In the genomic region with DNA sequence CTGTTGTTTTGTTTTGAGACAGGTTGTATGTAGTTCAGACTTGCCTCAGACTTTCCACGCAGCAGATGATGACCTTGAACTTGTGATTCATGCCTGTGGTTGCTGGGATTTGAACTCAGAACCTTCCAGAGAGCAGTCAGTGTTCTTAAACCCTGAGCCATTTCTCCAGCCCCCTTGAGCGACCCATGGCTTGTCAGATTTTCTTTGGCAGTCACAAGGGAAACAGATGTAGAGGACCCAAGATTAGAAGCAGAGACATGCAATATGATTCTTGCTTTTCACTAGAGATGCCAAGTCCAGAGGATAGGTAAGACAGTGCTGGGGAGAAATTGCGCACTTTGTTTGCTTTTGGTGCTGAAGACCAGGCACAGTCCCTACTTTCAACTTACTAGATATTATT, we compare ENCODE assay signal across 8 mouse cellular contexts. TPM values are rescaled to one million over a fixed set of nuclear protein-coding genes. Genes with fewer than 3 reads are reported as not detected.
DNase-seq lines count a peak whose midpoint lies in the region; ATAC-seq and TF ChIP-seq lines count a peak whose summit lies in the region.

Gene Cenpt (minus strand): TSS at position 101 of the 400 bp plus-strand sequence.

- H3K4me3 ChIP-seq in layer of hippocampus, adult 2 months: peak within 1 kb of the TSS; percentile 93; the same call in 1 of the 2 replicates
- H3K4me3 ChIP-seq in cortical plate, adult 2 months (ENCODE audit: insufficient read depth, low read length): no peak within 1 kb of the TSS; the same call in 1 of the 2 replicates
- H3K4me3 ChIP-seq in hindbrain, embryonic 10.5 days: peak within 1 kb of the TSS; percentile 84; the same call in 1 of the 2 replicates
- peak within 1 kb of the TSS; percentile 72 for H3K4me3 ChIP-seq in liver, embryonic 12.5 days

- TF ChIP-seq CTCF in layer of hippocampus, adult 2 months (conservative IDR thresholded peaks at IDR 0.05): no peak
- no peak for TF ChIP-seq CTCF in cortical plate, adult 2 months (IDR thresholded peaks at IDR 0.05; ENCODE audit: extremely low read depth, insufficient read depth, low read length)

- H3K4me2 ChIP-seq in liver, embryonic 12.5 days: peak within 1 kb of the TSS; percentile 77

- no peaks in the 10 kb centered on the region for H3K9me3 ChIP-seq in hindbrain, embryonic 10.5 days
- H3K9me3 ChIP-seq in liver, embryonic 12.5 days (replicated peaks): no peaks in the 10 kb centered on the region

- peak within 1 kb of the TSS; percentile 85; the same call in 1 of the 2 replicates for H3K9ac ChIP-seq in liver, embryonic 12.5 days

- peaks cover 29% of the 10 kb centered on the region for H3K36me3 ChIP-seq in hindbrain, embryonic 10.5 days
- H3K36me3 ChIP-seq in liver, embryonic 12.5 days: peaks cover 21% of the 10 kb centered on the region

- no peak for ATAC-seq in liver, embryonic 12.5 days

- peaks cover 4% of the 10 kb centered on the region; the same call in 1 of the 2 replicates for H3K4me1 ChIP-seq in cortical plate, adult 2 months (ENCODE audit: control insufficient read depth, insufficient read depth, low read length)
- H3K4me1 ChIP-seq in hindbrain, embryonic 10.5 days (replicated peaks): peaks cover 46% of the 10 kb centered on the region
- peaks cover 53% of the 10 kb centered on the region for H3K4me1 ChIP-seq in liver, embryonic 12.5 days

- H3K27ac ChIP-seq in layer of hippocampus, adult 2 months: peak within 1 kb of the TSS; percentile 96; the same call in 1 of the 2 replicates
- no peak within 1 kb of the TSS for H3K27ac ChIP-seq in cortical plate, adult 2 months (ENCODE audit: insufficient read depth, low read length)
- H3K27ac ChIP-seq in hindbrain, embryonic 10.5 days: no peak within 1 kb of the TSS
- peak within 1 kb of the TSS; percentile 90; the same call in 1 of the 2 replicates for H3K27ac ChIP-seq in liver, embryonic 12.5 days

- no peak for DNase-seq in layer of hippocampus, adult 2 months (ENCODE audit: low spot score in 2 of 2)
- DNase-seq in layer of hippocampus, adult 9-11 months: no peak
- DNase-seq in hindbrain, embryonic 10.5 days (ENCODE audit: low spot score): no peak
- DNase-seq in Muller cell, postnatal 12 days (ENCODE audit: inconsistent ontology term): no peak
- DNase-seq in adipocyte (ENCODE audit: low spot score): no peak
- no peak for DNase-seq in right cerebral cortex, postnatal 25 days

- TF ChIP-seq POLR2A in cortical plate, adult 2 months (IDR thresholded peaks at IDR 0.05; ENCODE audit: extremely low read depth, insufficient read depth, low read length): no peak

- no peaks in the 10 kb centered on the region for H3K27me3 ChIP-seq in hindbrain, embryonic 10.5 days (ENCODE audit: insufficient read depth, poor library complexity, severe bottlenecking)
- H3K27me3 ChIP-seq in liver, embryonic 12.5 days (replicated peaks): no peaks in the 10 kb centered on the region

- WGBS in hindbrain, embryonic 10.5 days: 92% methylated on average over 3 of the region's 3 CpGs
- WGBS in liver, embryonic 12.5 days (ENCODE audit: insufficient replicate concordance): 76% methylated on average over 3 of the region's 3 CpGs

RNA-seq across cellular contexts. Expression of gene Cenpt, which starts in this region (rescaled TPM):
- total RNA-seq in layer of hippocampus, adult 2 months (2021): 10 to 100 TPM; 14.6 to 16.0 TPM
- 33.2 and 33.6 TPM in 2 replicates for polyA plus RNA-seq in cortical plate, adult 2 months (2012; rRNA removed)
- polyA plus RNA-seq in hindbrain, embryonic 10.5 days (2016; fragmentation: Nextera tagmentation; extraction: Ambion mirVana): 55.2 and 58.1 TPM in 2 replicates
- polyA plus RNA-seq in liver, embryonic 12.5 days (2016; fragmentation: Nextera tagmentation; extraction: Ambion mirVana): 29.0 and 29.2 TPM in 2 replicates

Comparison
In these comparisons a context has a peak if more than half of its experiments do, and no peak if none do; other contexts are left out.
1. H3K27ac ChIP-seq: peak in layer of hippocampus, adult 2 months (single experiment) and liver, embryonic 12.5 days (single experiment); none in cortical plate, adult 2 months (single experiment) and hindbrain, embryonic 10.5 days (single experiment).